Mouse (Mus musculus): Measurements from ENCODE around the gene Rgs19.

Gene Rgs19

GRCm38 (mm10) chr2:181683381-181683780 is 10.4 kb downstream of the Rgs19 start:
- DNase-seq (ENCODE audit: low spot score in 2 of 2), result no peak

- DNase-seq (ENCODE audit: low spot score in 2 of 2), result no peak
Observed at GRCm38 (mm10) chr2:181681978-181682377, 11.8 kb downstream of the Rgs19 start.

- DNase-seq (ENCODE audit: low spot score in 2 of 2), result no peak
Observed at GRCm38 (mm10) chr2:181680716-181681117, 13.1 kb downstream of the Rgs19 start.

- peak; percentile 58 to 68 for DNase-seq (ENCODE audit: low spot score in 2 of 2)
Observed at GRCm38 (mm10) chr2:181679951-181680715, 13.6 kb downstream of the Rgs19 start, which contains the start of gene Tcea2. Gene Tcea2, plus strand, starts transcription at chr2:181680310.

- peak in 1 of 2 experiments; percentile 67 for DNase-seq (ENCODE audit: low spot score in 2 of 2)
Observed at GRCm38 (mm10) chr2:181678780-181679179, 15.0 kb downstream of the Rgs19 start.

- DNase-seq (ENCODE audit: low spot score in 2 of 2), result no peak
Observed at GRCm38 (mm10) chr2:181677755-181678098, 16.1 kb downstream of the Rgs19 start.

- DNase-seq (ENCODE audit: low spot score in 2 of 2), result no peak
Observed at GRCm38 (mm10) chr2:181677096-181677754, 16.6 kb downstream of the Rgs19 start.

GRCm38 (mm10) chr2:181676424-181676823 is 17.4 kb downstream of the Rgs19 start:
- no peak for DNase-seq (ENCODE audit: low spot score in 2 of 2)

GRCm38 (mm10) chr2:181675454-181675853 is 18.3 kb downstream of the Rgs19 start:
- peak in 1 of 2 experiments; percentile 38 for DNase-seq (ENCODE audit: low spot score in 2 of 2)

- no peak for DNase-seq (ENCODE audit: low spot score in 2 of 2)
Observed at GRCm38 (mm10) chr2:181674934-181675333, 18.8 kb downstream of the Rgs19 start.

GRCm38 (mm10) chr2:181673501-181673900 is 20.3 kb downstream of the Rgs19 start:
- no peak for DNase-seq (ENCODE audit: low spot score in 2 of 2)

- DNase-seq (ENCODE audit: low spot score in 2 of 2), result no peak
Observed at GRCm38 (mm10) chr2:181671984-181672383, 21.8 kb downstream of the Rgs19 start.

GRCm38 (mm10) chr2:181671326-181671725 is 22.5 kb downstream of the Rgs19 start, which contains the start of gene Sox18:
Gene Sox18, minus strand, starts transcription at chr2:181671640.
- peak in 1 of 2 experiments; percentile 34 for DNase-seq (ENCODE audit: low spot score in 2 of 2)

- no peak for DNase-seq (ENCODE audit: low spot score in 2 of 2)
Observed at GRCm38 (mm10) chr2:181670913-181671311, 22.9 kb downstream of the Rgs19 start.

- no peak for DNase-seq (ENCODE audit: low spot score in 2 of 2)
Observed at GRCm38 (mm10) chr2:181670285-181670912, 23.4 kb downstream of the Rgs19 start.

- no peak for DNase-seq (ENCODE audit: low spot score in 2 of 2)
Observed at GRCm38 (mm10) chr2:181663298-181663630, 30.5 kb downstream of the Rgs19 start.

GRCm38 (mm10) chr2:181662620-181663297 is 31.0 kb downstream of the Rgs19 start:
- no peak for DNase-seq (ENCODE audit: low spot score in 2 of 2)

- peak; percentile 66 to 79 for DNase-seq (ENCODE audit: low spot score in 2 of 2)
Observed at GRCm38 (mm10) chr2:181659609-181660055, 34.1 kb downstream of the Rgs19 start.

- no peak for DNase-seq (ENCODE audit: low spot score in 2 of 2)
Observed at GRCm38 (mm10) chr2:181658930-181659555, 34.7 kb downstream of the Rgs19 start.

- no peak for DNase-seq (ENCODE audit: low spot score in 2 of 2)
Observed at GRCm38 (mm10) chr2:181658528-181658927, 35.2 kb downstream of the Rgs19 start.

- DNase-seq (ENCODE audit: low spot score in 2 of 2), result no peak
Observed at GRCm38 (mm10) chr2:181657441-181657840, 36.3 kb downstream of the Rgs19 start.

- no peak for DNase-seq (ENCODE audit: low spot score in 2 of 2)
Observed at GRCm38 (mm10) chr2:181656734-181657133, 37.0 kb downstream of the Rgs19 start, which contains the start of gene Gm29797. Gene Gm29797, plus strand, starts transcription at chr2:181657034.
